In the genomic region with DNA sequence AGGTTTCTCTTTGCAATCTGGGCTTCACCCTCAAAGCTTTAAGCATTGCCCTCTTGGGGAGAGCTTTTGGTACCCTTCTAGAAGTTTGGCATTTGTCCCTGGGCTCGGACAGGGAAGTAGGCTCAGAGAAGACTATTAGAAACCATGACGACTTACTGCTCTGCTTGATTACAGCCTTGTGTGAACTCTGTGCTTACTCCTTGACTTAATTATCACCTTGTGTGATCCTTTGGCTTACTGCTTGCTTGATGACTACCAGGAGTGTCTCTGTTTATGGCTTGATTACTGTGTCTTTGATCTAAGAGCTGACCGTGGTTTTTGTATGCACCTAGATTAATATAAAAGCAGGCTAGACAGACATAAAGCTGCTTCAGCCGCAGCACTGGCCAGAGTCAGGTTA, we compare ENCODE assay signal across 30 mouse cellular contexts. TPM values are rescaled to one million over a fixed set of nuclear protein-coding genes. Genes with fewer than 3 reads are reported as not detected.
"Had no signal": no experiment of that assay in that cellular context is flagged by ENCODE, and none has a peak within 500 bp of the region (broad histone marks: within the 10 kb centered on the region; RNA-seq: fewer than 3 reads in every experiment).

No protein-coding gene starts in this region.

RNA-seq across cellular contexts. Expression of a gene that starts 16.8 kb away (rescaled TPM):
- polyA plus RNA-seq: limb, embryonic 10.5 days; limb, embryonic 11.5 days; limb, embryonic 12.5 days; limb, embryonic 13.5 days; limb, embryonic 14.5 days; limb, embryonic 15.5 days; liver, adult 2 months; liver, embryonic 11.5 days; liver, embryonic 12.5 days; liver, embryonic 13.5 days; liver, embryonic 14.5 days; liver, embryonic 15.5 days; liver, embryonic 16.5 days; liver, postnatal 0 days; lung, adult 2 months; lung, embryonic 14.5 days; lung, embryonic 15.5 days; lung, embryonic 16.5 days; lung, postnatal 0 days; macrophage; midbrain, embryonic 10.5 days; midbrain, embryonic 11.5 days; midbrain, embryonic 12.5 days; midbrain, embryonic 13.5 days; midbrain, embryonic 14.5 days; myocyte; neural tube, embryonic 11.5 days; neural tube, embryonic 12.5 days had no signal

RNA-seq across cellular contexts. Expression of a gene that starts 19.6 kb away (rescaled TPM):
- polyA plus RNA-seq: limb, embryonic 11.5 days; limb, embryonic 15.5 days; liver, adult 2 months; liver, embryonic 11.5 days; liver, embryonic 12.5 days; liver, embryonic 13.5 days; liver, embryonic 14.5 days; liver, embryonic 15.5 days; liver, embryonic 16.5 days; liver, postnatal 0 days; lung, adult 2 months; lung, embryonic 14.5 days; lung, embryonic 15.5 days; lung, embryonic 16.5 days; lung, postnatal 0 days; macrophage; midbrain, embryonic 10.5 days; midbrain, embryonic 12.5 days had no signal

RNA-seq across cellular contexts. Expression of a gene that starts 37.5 kb away (rescaled TPM):
- polyA plus RNA-seq: limb, embryonic 11.5 days; limb, embryonic 15.5 days; liver, adult 2 months; liver, embryonic 11.5 days; liver, embryonic 12.5 days; liver, embryonic 13.5 days; liver, embryonic 14.5 days; liver, embryonic 15.5 days; liver, embryonic 16.5 days; liver, postnatal 0 days; lung, adult 2 months; lung, embryonic 14.5 days; lung, embryonic 15.5 days; lung, embryonic 16.5 days; lung, postnatal 0 days; macrophage; midbrain, embryonic 10.5 days; midbrain, embryonic 12.5 days had no signal

RNA-seq across cellular contexts. Expression of a gene that starts 48.7 kb away (rescaled TPM):
- polyA plus RNA-seq: limb, embryonic 10.5 days; limb, embryonic 12.5 days; limb, embryonic 13.5 days; limb, embryonic 14.5 days; limb, embryonic 15.5 days; liver, adult 2 months; liver, embryonic 11.5 days; liver, embryonic 12.5 days; liver, embryonic 14.5 days; liver, embryonic 15.5 days; liver, embryonic 16.5 days; liver, postnatal 0 days; lung, adult 2 months; lung, embryonic 14.5 days; lung, embryonic 15.5 days; lung, embryonic 16.5 days; lung, postnatal 0 days; macrophage; midbrain, embryonic 10.5 days; midbrain, embryonic 11.5 days; midbrain, embryonic 12.5 days; midbrain, embryonic 14.5 days; midbrain, embryonic 15.5 days; midbrain, embryonic 16.5 days; myocyte; neural tube, embryonic 11.5 days; neural tube, embryonic 12.5 days had no signal

RNA-seq across cellular contexts. Expression of a gene that starts 54.1 kb away (rescaled TPM):
- polyA plus RNA-seq: limb, embryonic 10.5 days; limb, embryonic 12.5 days; limb, embryonic 13.5 days; limb, embryonic 14.5 days; limb, embryonic 15.5 days; liver, adult 2 months; liver, embryonic 11.5 days; liver, embryonic 12.5 days; liver, embryonic 14.5 days; liver, embryonic 15.5 days; liver, embryonic 16.5 days; liver, postnatal 0 days; lung, adult 2 months; lung, embryonic 14.5 days; lung, embryonic 15.5 days; lung, embryonic 16.5 days; lung, postnatal 0 days; macrophage; midbrain, embryonic 10.5 days; midbrain, embryonic 11.5 days; midbrain, embryonic 12.5 days; midbrain, embryonic 14.5 days; midbrain, embryonic 15.5 days; midbrain, embryonic 16.5 days; myocyte; neural tube, embryonic 11.5 days; neural tube, embryonic 12.5 days had no signal
